Mouse (Mus musculus): ENCODE results near the gene Stub1. TPM values are rescaled to one million over a fixed set of nuclear protein-coding genes. Genes with fewer than 3 reads are reported as not detected.

The Stub1 gene
- polyA plus RNA-seq, 1 experiment from 2014 or later = 345 TPM

- peak; percentile 20; the same call in 1 of the 2 replicates for ATAC-seq (replicated peaks; ENCODE audit: low FRiP score, low TSS enrichment, low read depth)
- H3K27ac ChIP-seq (ENCODE audit: low read depth) = peak within 1 kb of the TSS; percentile 19
- peaks cover 49% of the 10 kb centered on the region for H3K36me3 ChIP-seq (ENCODE audit: control insufficient read depth, insufficient read depth, low read length)
- no peaks in the 10 kb centered on the region for H3K27me3 ChIP-seq (replicated peaks; ENCODE audit: control insufficient read depth, insufficient read depth, low read length)
- H3K9me3 ChIP-seq (ENCODE audit: control insufficient read depth, low read length) = no peaks in the 10 kb centered on the region
- under 1% methylated on average over 29 of the region's 29 CpGs for WGBS
- DNase-seq (ENCODE audit: low spot score) = peak; percentile 80
- H3K4me3 ChIP-seq (ENCODE audit: low read depth, low read length) = peak within 1 kb of the TSS; percentile 31
- peaks cover 24% of the 10 kb centered on the region for H3K4me1 ChIP-seq (replicated peaks; ENCODE audit: control insufficient read depth, insufficient read depth, low read length)
- H3K4me2 ChIP-seq (ENCODE audit: low read length) = peak within 1 kb of the TSS; percentile 72
- peak within 1 kb of the TSS; percentile 37; the same call in 1 of the 2 replicates for H3K9ac ChIP-seq (ENCODE audit: low read length)
Measured at GRCm38 (mm10) chr17:25837076-25837410, 3.8 kb upstream of the Stub1 start, which contains the start of gene Rhbdl1. Gene Rhbdl1, minus strand, starts transcription at chr17:25837295.

GRCm38 (mm10) chr17:25836397-25837075 is 3.3 kb upstream of the Stub1 start:
- H3K4me2 ChIP-seq (ENCODE audit: low read length) = peak overlapping the region; percentile 72
- H3K27me3 ChIP-seq (replicated peaks; ENCODE audit: control insufficient read depth, insufficient read depth, low read length) = no peaks in the 10 kb centered on the region
- peaks cover 29% of the 10 kb centered on the region for H3K4me1 ChIP-seq (replicated peaks; ENCODE audit: control insufficient read depth, insufficient read depth, low read length)
- peak; percentile 65 for DNase-seq (ENCODE audit: low spot score)
- H3K9ac ChIP-seq (ENCODE audit: low read length) = peak overlapping the region; percentile 37; the same call in 1 of the 2 replicates
- peak overlapping the region; percentile 19 for H3K27ac ChIP-seq (ENCODE audit: low read depth)
- ATAC-seq (replicated peaks; ENCODE audit: low FRiP score, low TSS enrichment, low read depth) = no peak
- H3K36me3 ChIP-seq (ENCODE audit: control insufficient read depth, insufficient read depth, low read length) = peaks cover 48% of the 10 kb centered on the region
- WGBS = 22% methylated on average over 23 of the region's 23 CpGs
- H3K4me3 ChIP-seq (ENCODE audit: low read depth, low read length) = peak overlapping the region; percentile 31
- H3K9me3 ChIP-seq (ENCODE audit: control insufficient read depth, low read length) = no peaks in the 10 kb centered on the region

GRCm38 (mm10) chr17:25835816-25836215 is 2.6 kb upstream of the Stub1 start:
- ATAC-seq (replicated peaks; ENCODE audit: low FRiP score, low TSS enrichment, low read depth) (no peak), DNase-seq (ENCODE audit: low spot score) (no peak)
- 94% methylated on average over 16 of the region's 16 CpGs for WGBS
- Histone ChIP-seq H3K4me1 (replicated peaks; ENCODE audit: control insufficient read depth, insufficient read depth, low read length) (peaks cover 37% of the 10 kb centered on the region), H3K36me3 (ENCODE audit: control insufficient read depth, insufficient read depth, low read length) (peaks cover 48% of the 10 kb centered on the region), H3K27ac (ENCODE audit: low read depth) (no peak overlapping the region), H3K9me3 (ENCODE audit: control insufficient read depth, low read length) (no peaks in the 10 kb centered on the region), H3K4me3 (ENCODE audit: low read depth, low read length) (no peak overlapping the region), H3K4me2 (ENCODE audit: low read length) (no peak overlapping the region), H3K9ac (ENCODE audit: low read length) (no peak overlapping the region), H3K27me3 (replicated peaks; ENCODE audit: control insufficient read depth, insufficient read depth, low read length) (no peaks in the 10 kb centered on the region)

GRCm38 (mm10) chr17:25835301-25835700 is 2.1 kb upstream of the Stub1 start:
- H3K4me2 ChIP-seq (ENCODE audit: low read length) = no peak overlapping the region
- H3K9ac ChIP-seq (ENCODE audit: low read length) = no peak overlapping the region
- no peaks in the 10 kb centered on the region for H3K9me3 ChIP-seq (ENCODE audit: control insufficient read depth, low read length)
- no peak overlapping the region for H3K4me3 ChIP-seq (ENCODE audit: low read depth, low read length)
- ATAC-seq (replicated peaks; ENCODE audit: low FRiP score, low TSS enrichment, low read depth) (no peak), DNase-seq (ENCODE audit: low spot score) (no peak)
- peaks cover 48% of the 10 kb centered on the region for H3K36me3 ChIP-seq (ENCODE audit: control insufficient read depth, insufficient read depth, low read length)
- H3K27ac ChIP-seq (ENCODE audit: low read depth) = no peak overlapping the region
- H3K4me1 ChIP-seq (replicated peaks; ENCODE audit: control insufficient read depth, insufficient read depth, low read length) = peaks cover 40% of the 10 kb centered on the region
- 96% methylated on average over 7 of the region's 7 CpGs for WGBS
- H3K27me3 ChIP-seq (replicated peaks; ENCODE audit: control insufficient read depth, insufficient read depth, low read length) = no peaks in the 10 kb centered on the region

- peak overlapping the region; percentile 61; the same call in 1 of the 2 replicates for H3K4me3 ChIP-seq (ENCODE audit: low read depth, low read length)
- H3K27ac ChIP-seq (ENCODE audit: low read depth) = no peak overlapping the region
- ATAC-seq (replicated peaks; ENCODE audit: low FRiP score, low TSS enrichment, low read depth) (no peak), DNase-seq (ENCODE audit: low spot score) (no peak)
- H3K36me3 ChIP-seq (ENCODE audit: control insufficient read depth, insufficient read depth, low read length) = peaks cover 47% of the 10 kb centered on the region
- no peaks in the 10 kb centered on the region for H3K9me3 ChIP-seq (ENCODE audit: control insufficient read depth, low read length)
- peak overlapping the region; percentile 69; the same call in 1 of the 2 replicates for H3K9ac ChIP-seq (ENCODE audit: low read length)
- H3K27me3 ChIP-seq (replicated peaks; ENCODE audit: control insufficient read depth, insufficient read depth, low read length) = no peaks in the 10 kb centered on the region
- peak overlapping the region; percentile 73 for H3K4me2 ChIP-seq (ENCODE audit: low read length)
- peaks cover 46% of the 10 kb centered on the region for H3K4me1 ChIP-seq (replicated peaks; ENCODE audit: control insufficient read depth, insufficient read depth, low read length)
- WGBS = 83% methylated on average over 12 of the region's 12 CpGs
Measured at GRCm38 (mm10) chr17:25834595-25835222, 1.5 kb upstream of the Stub1 start.

- peak overlapping the region; percentile 73 for H3K4me2 ChIP-seq (ENCODE audit: low read length)
- H3K4me1 ChIP-seq (replicated peaks; ENCODE audit: control insufficient read depth, insufficient read depth, low read length) = peaks cover 49% of the 10 kb centered on the region
Measured at GRCm38 (mm10) chr17:25833961-25834594, 874 bp upstream of the Stub1 start.

GRCm38 (mm10) chr17:25832436-25833290 is 541 bp downstream of the Stub1 start:
- WGBS = under 1% methylated on average over 77 of the region's 77 CpGs
- peaks cover 55% of the 10 kb centered on the region for H3K4me1 ChIP-seq (replicated peaks; ENCODE audit: control insufficient read depth, insufficient read depth, low read length)
- peak; percentile 87 for ATAC-seq (replicated peaks; ENCODE audit: low FRiP score, low TSS enrichment, low read depth)

More at GRCm38 (mm10) chr17:25833961-25834594, 874 bp upstream of the Stub1 start:
- peak overlapping the region; percentile 61 for H3K4me3 ChIP-seq (ENCODE audit: low read depth, low read length)
- peaks cover 41% of the 10 kb centered on the region for H3K36me3 ChIP-seq (ENCODE audit: control insufficient read depth, insufficient read depth, low read length)
- DNase-seq (ENCODE audit: low spot score) (no peak), ATAC-seq (replicated peaks; ENCODE audit: low FRiP score, low TSS enrichment, low read depth) (no peak)
- H3K27ac ChIP-seq (ENCODE audit: low read depth) = peak overlapping the region; percentile 94
- no peaks in the 10 kb centered on the region for H3K27me3 ChIP-seq (replicated peaks; ENCODE audit: control insufficient read depth, insufficient read depth, low read length)
- 21% methylated on average over 6 of the region's 6 CpGs for WGBS
- no peaks in the 10 kb centered on the region for H3K9me3 ChIP-seq (ENCODE audit: control insufficient read depth, low read length)
- peak overlapping the region; percentile 69 for H3K9ac ChIP-seq (ENCODE audit: low read length)

More at GRCm38 (mm10) chr17:25832436-25833290, 541 bp downstream of the Stub1 start:
- Histone ChIP-seq H3K36me3 (ENCODE audit: control insufficient read depth, insufficient read depth, low read length) (peaks cover 34% of the 10 kb centered on the region), H3K27me3 (replicated peaks; ENCODE audit: control insufficient read depth, insufficient read depth, low read length) (no peaks in the 10 kb centered on the region), H3K27ac (ENCODE audit: low read depth) (peak overlapping the region; percentile 94), H3K4me2 (ENCODE audit: low read length) (peak overlapping the region; percentile 97), H3K9me3 (ENCODE audit: control insufficient read depth, low read length) (no peaks in the 10 kb centered on the region), H3K9ac (ENCODE audit: low read length) (peak overlapping the region; percentile 69), H3K4me3 (ENCODE audit: low read depth, low read length) (peak overlapping the region; percentile 61)
- peak; percentile 100 for DNase-seq (ENCODE audit: low spot score)

Measured in intestine, embryonic 14.5 days (tissue).